Mouse (Mus musculus): ENCODE measurements around the gene Kdm1a. TPM values are rescaled to one million over a fixed set of nuclear protein-coding genes. Genes with fewer than 3 reads are reported as not detected.

The Kdm1a gene
- polyA plus RNA-seq (2012; rRNA removed; ENCODE audit: low replicate concordance), result 23.6 and 37.8 TPM in 2 replicates

GRCm38 (mm10) chr4:136602568-136602967 is at the start of gene Kdm1a:
Kdm1a (minus strand) TSS chr4:136602723.

GRCm38 (mm10) chr4:136622388-136622787 is 19.9 kb upstream of the Kdm1a start, which contains the start of gene Lactbl1:
Lactbl1 (plus strand) TSS chr4:136622621.

GRCm38 (mm10) chr4:136610387-136610856 is 7.9 kb upstream of the Kdm1a start, which contains the start of gene Tex46:
Tex46 (plus strand) TSS chr4:136610437.

Other genes starting within 250 kb of the Kdm1a start
- 1.2 and 1.7 TPM in 2 replicates for gene Htr1d, start 179.2 kb downstream of the Kdm1a start, polyA plus RNA-seq (2012; rRNA removed; ENCODE audit: low replicate concordance)
- 0.37 and 0.70 TPM in 2 replicates for gene 6030445D17Rik, start 140.5 kb downstream of the Kdm1a start, polyA plus RNA-seq (2012; rRNA removed; ENCODE audit: low replicate concordance)
- 7.8 and 18.5 TPM in 2 replicates for gene Luzp1, start 133.0 kb downstream of the Kdm1a start, polyA plus RNA-seq (2012; rRNA removed; ENCODE audit: low replicate concordance)
- gene Tex46, start 7.7 kb upstream of the Kdm1a start, polyA plus RNA-seq (2012; rRNA removed; ENCODE audit: low replicate concordance), result not detected in 2 replicates
- gene Lactbl1, start 19.9 kb upstream of the Kdm1a start, polyA plus RNA-seq (2012; rRNA removed; ENCODE audit: low replicate concordance), result 0.13 and 0.41 TPM in 2 replicates
- gene Ephb2, start 233.3 kb upstream of the Kdm1a start, polyA plus RNA-seq (2012; rRNA removed; ENCODE audit: low replicate concordance), result 12.2 and 25.1 TPM in 2 replicates

Measured in mammary gland, adult 2 months (tissue).